Mouse (Mus musculus) liver, postnatal 0 days (tissue): ENCODE data around the gene Wnt9a. TPM values are rescaled to one million over a fixed set of nuclear protein-coding genes. Genes with fewer than 3 reads are reported as not detected.

ENCODE experiments used
- ATAC-seq: fragments of 200-750 bp; cut with Nextera tagmentation; 2 replicates; pipeline ENCODE4 v1.8.0; 2017; ENCODE audit warnings: mild to moderate bottlenecking, moderate library complexity
- DNase-seq: peaks from one replicate; pipeline ENCODE4 v3.0.0-alpha.2; 2016
- H3K27ac ChIP-seq: fragments of 300-500 bp; sonication (generic); 2 replicates; pipeline ENCODE4 v1.5.1; 2014; ENCODE audit warnings: antibody characterized with exemption, moderate library complexity, mild to moderate bottlenecking, low read depth
- H3K27me3 ChIP-seq: fragments of 300-500 bp; sonication (generic); 2 replicates; pipeline ENCODE4 v1.6.1; 2014; ENCODE audit warnings: low read length, control low read depth, mixed read lengths; ENCODE audit not compliant: insufficient read depth
- H3K36me3 ChIP-seq: fragments of 300-500 bp; sonication (generic); replicated peaks from 2 replicates; pipeline ENCODE4 v1.6.1; 2014; ENCODE audit warnings: mild to moderate bottlenecking, control low read depth, low read length, moderate library complexity, mixed read lengths; ENCODE audit not compliant: insufficient read depth
- H3K4me1 ChIP-seq: fragments of 300-500 bp; sonication (generic); 2 replicates; pipeline ENCODE4 v1.6.1; 2014; ENCODE audit warnings: antibody characterized with exemption, mild to moderate bottlenecking, control low read depth; ENCODE audit not compliant: insufficient read depth
- H3K4me2 ChIP-seq: fragments of 300-500 bp; sonication (generic); 2 replicates; pipeline ENCODE4 v1.6.1; 2014; ENCODE audit warnings: low read depth, mild to moderate bottlenecking, low read length, moderate library complexity, mixed read lengths
- H3K4me3 ChIP-seq: fragments of 300-500 bp; sonication (generic); 2 replicates; pipeline ENCODE4 v1.5.1; 2014; ENCODE audit warnings: low read depth, low read length
- H3K9ac ChIP-seq: fragments of 300-500 bp; sonication (generic); replicated peaks from 2 replicates; pipeline ENCODE4 v1.6.1; 2014; ENCODE audit warnings: mild to moderate bottlenecking, moderate library complexity
- H3K9me3 ChIP-seq: fragments of 300-500 bp; sonication (generic); 2 replicates; pipeline ENCODE4 v1.6.1; 2016; ENCODE audit warnings: mild to moderate bottlenecking, control low read depth, low read length, mixed read lengths
- CTCF ChIP-seq: sonication (generic); IDR thresholded peaks from 2 replicates; pipeline ENCODE4 v1.5.1; 2016; ENCODE audit warnings: antibody characterized with exemption, low read depth
- EP300 ChIP-seq: IDR thresholded peaks from 2 replicates; pipeline ENCODE4 v1.6.1; 2016; ENCODE audit warnings: antibody characterized with exemption, low read depth, mild to moderate bottlenecking
- WGBS: fragments of 180-500 bp; shearing (Covaris S2); extraction: QIAGEN DNeasy Blood & Tissue Kit; methylation state at CpG from one replicate; pipeline ENCODE4 v1.1.7; 2014; ENCODE audit not compliant: insufficient replicate concordance; 5-methylcytosine and 5-hydroxymethylcytosine counted together
- polyA plus RNA-seq: library from polyadenylated mRNA; unstranded; fragments of >200 nt; fragmentation: Nextera tagmentation; extraction: Ambion mirVana; gene quantifications from 2 replicates; pipeline ENCODE4 v1.2.1, GENCODE M21; 2015

The Wnt9a gene
- polyA plus RNA-seq, result 0.16 and 0.18 TPM in 2 replicates

DNA sequence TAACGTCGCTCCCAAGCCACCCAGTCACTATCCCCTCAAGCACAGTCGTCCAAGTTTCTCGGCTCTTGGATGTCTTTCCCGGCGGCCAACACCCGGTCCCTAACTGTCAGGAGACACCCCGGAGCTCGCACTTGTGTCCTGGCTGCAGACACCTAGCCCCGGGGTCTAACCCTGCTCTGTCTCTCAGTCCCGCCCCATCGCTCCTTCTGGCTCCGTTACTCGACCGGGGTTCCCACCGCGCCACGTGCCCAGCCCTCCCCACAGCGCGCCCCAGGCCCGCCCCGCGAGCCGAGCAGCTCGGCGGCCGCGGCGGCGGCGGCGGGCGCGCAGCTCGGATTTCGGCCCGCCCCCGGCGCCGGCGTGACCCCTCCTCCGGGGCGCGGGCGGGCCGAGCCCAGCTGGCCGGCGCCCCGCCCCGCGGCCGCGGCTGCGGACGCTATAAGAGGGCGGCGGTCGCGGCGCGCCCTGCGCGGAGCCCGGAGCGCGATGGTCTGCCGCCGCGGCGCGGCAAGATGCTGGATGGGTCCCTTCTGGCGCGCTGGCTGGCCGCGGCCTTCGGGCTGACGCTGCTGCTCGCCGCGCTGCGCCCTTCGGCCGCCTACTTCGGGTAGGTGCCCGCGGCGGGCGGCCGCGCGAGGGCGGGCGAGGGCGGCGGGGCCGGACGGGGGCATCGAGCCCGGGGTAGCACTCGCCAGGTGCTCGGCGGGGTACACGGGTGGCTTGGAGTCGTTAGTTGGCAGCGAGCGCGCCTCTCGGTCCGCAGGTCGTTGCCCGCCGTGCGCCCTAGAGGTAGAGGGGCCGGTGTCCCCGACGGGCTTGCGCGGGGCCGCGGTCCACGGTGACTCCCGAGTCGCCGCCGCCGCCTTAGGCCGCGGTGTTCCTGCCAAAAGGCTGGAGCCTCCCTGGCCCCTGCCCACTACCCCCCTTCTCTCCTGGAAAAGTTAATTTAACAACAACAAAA is at the start of gene Wnt9a:
Wnt9a (plus strand) TSS at position 468 of the 961 bp plus-strand sequence.
- peak within 1 kb of the TSS; percentile 55 for H3K4me3 ChIP-seq
- DNase-seq, result no peak
- H3K27me3 ChIP-seq, result peaks cover 77% of the 10 kb centered on the region
- no peaks in the 10 kb centered on the region for H3K9me3 ChIP-seq
- TF ChIP-seq EP300 (no peak), CTCF (no peak)
- H3K9ac ChIP-seq, result no peak within 1 kb of the TSS; the same call in 1 of the 2 replicates
- no peaks in the 10 kb centered on the region for H3K36me3 ChIP-seq
- H3K27ac ChIP-seq, result no peak within 1 kb of the TSS
- H3K4me2 ChIP-seq, result peak within 1 kb of the TSS; percentile 80
- under 1% methylated on average over 71 of the region's 128 CpGs for WGBS
- peak; percentile 70 for ATAC-seq
- peaks cover 6% of the 10 kb centered on the region; the same call in 1 of the 2 replicates for H3K4me1 ChIP-seq

DNA sequence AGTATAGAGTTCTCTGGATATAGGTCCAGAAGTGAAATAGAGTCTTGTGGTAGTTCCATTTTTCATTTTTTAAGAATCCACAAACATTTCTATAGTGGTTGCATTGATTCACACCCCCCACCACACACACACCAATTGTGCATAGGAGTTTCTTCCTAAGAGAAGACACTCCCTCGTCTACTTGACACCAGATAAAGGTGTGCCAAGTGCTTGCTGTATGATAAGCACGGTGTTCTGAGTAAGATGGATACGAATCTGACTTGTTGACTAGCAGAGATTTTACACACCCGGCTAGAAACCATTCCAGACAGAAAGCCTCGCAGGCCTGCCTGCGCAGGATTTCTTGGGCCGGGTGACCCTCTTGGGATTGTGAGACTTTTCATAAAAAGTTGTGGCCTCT is 47.1 kb upstream of the Wnt9a start:
- DNase-seq (no peak), ATAC-seq (no peak)
- no peak overlapping the region for H3K27ac ChIP-seq
- peaks cover 29% of the 10 kb centered on the region for H3K27me3 ChIP-seq
- H3K4me2 ChIP-seq, result no peak overlapping the region
- WGBS, result 58% methylated on average over 7 of the region's 7 CpGs
- H3K4me1 ChIP-seq, result peaks cover 28% of the 10 kb centered on the region
- no peaks in the 10 kb centered on the region for H3K9me3 ChIP-seq
- H3K4me3 ChIP-seq, result no peak overlapping the region
- no peaks in the 10 kb centered on the region for H3K36me3 ChIP-seq
- H3K9ac ChIP-seq, result no peak overlapping the region
- TF ChIP-seq EP300 (peak; percentile 46; the same call in 1 of the 2 replicates), CTCF (no peak)

DNA sequence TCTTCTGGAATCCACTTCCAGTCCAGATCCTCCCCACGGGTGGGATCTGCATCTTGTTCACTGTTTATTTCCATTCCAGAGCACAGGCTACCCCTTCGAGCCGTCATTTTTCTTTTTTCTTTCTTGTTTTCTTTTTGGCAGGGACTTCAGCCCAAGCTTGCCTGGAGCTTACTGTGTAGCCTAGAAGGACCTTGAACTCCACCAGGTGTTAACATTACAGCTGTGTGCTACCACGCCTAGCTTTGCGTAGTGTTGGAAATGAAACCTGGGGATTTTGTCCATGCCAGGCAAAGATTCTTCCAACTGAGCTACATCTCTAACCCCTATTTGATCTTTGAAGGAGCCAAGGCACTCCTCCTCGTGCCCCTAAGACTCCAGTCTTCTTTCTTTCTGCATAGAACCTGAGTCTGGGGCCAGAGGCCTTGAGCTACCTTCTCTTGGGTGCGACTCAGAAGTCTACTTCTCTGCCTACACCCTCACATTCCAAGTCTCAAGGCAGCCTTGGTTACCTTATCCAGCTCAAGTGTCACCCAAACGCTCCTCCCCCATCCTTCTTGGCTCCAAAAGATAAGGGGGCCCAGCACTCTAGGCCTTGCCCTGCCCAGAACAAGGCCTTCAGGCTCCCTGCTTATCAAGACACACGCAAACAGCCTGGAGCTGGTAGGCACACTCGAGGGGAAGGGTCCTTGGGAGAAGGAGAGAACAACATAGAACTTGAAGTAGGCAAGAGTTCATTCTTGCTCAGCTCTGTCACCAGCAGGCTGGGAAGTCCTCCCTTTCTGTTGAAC is 45.8 kb upstream of the Wnt9a start:
- ATAC-seq (peak; percentile 98), DNase-seq (peak; percentile 66)
- 52% methylated on average over 10 of the region's 10 CpGs for WGBS
- Histone ChIP-seq H3K4me3 (no peak overlapping the region), H3K36me3 (no peaks in the 10 kb centered on the region), H3K9me3 (no peaks in the 10 kb centered on the region), H3K4me2 (peak overlapping the region; percentile 47), H3K27me3 (peaks cover 42% of the 10 kb centered on the region), H3K27ac (peak overlapping the region; percentile 56), H3K4me1 (peaks cover 28% of the 10 kb centered on the region), H3K9ac (no peak overlapping the region)
- peak; percentile 91 for TF ChIP-seq EP300
- no peak for TF ChIP-seq CTCF

DNA sequence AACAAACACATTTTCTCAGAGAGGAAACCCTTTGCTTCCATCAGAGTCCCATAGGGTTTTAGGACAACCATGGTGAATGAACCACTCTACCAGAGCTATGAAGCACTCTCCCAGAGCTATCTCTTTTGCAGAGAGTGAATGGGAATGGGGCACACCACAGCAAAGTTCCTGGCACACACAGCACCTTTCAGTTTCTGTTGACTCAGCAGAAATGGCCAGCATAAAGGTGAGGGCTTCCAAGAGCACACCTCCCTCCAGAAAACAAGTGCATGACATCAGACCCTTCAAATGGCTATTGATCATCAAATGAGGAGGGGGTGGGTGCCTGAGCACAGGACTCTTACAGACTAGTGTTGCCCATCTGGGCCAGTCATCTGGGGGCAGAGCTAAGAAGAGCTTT is 44.4 kb upstream of the Wnt9a start:
- Histone ChIP-seq H3K4me2 (no peak overlapping the region), H3K4me3 (no peak overlapping the region), H3K9me3 (no peaks in the 10 kb centered on the region), H3K9ac (no peak overlapping the region), H3K36me3 (no peaks in the 10 kb centered on the region), H3K27ac (no peak overlapping the region), H3K27me3 (peaks cover 44% of the 10 kb centered on the region), H3K4me1 (peaks cover 28% of the 10 kb centered on the region)
- ATAC-seq, result no peak
- TF ChIP-seq CTCF, result no peak
- TF ChIP-seq EP300, result no peak
- DNase-seq, result no peak

DNA sequence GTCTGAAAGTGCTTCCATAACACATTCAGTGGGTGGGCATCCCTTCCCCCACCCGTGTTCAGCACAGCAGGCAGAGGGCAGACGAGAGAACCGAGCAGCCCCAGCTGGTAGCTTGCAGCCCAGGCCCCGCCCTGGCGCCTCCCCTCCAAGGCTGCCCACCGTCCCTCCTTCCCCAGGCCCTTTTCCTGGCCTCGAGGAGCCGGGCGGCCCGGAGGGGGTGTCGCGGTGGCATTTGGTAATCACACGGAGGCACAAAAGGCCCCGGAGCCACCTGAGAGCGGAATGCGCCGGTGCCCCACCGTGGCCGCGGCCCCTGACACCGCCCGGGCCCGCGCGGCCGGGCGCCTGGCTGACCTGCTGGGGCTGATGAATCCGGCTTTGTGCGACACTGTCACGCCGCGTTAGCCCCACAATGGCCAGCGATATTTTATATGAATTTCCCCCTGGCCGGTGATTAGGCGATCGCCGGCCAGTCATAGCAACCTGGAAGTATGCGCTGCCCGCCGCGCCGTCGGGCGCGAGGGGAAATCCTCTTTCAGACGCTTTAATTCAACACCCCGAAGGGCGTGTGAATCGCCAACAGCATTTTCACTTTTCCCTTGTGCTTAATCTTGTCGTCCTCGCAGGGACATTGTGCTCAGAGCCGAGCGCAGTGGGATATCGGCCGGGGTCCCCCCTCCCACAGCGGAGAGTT is 42.7 kb upstream of the Wnt9a start:
- ATAC-seq, result no peak
- WGBS, result 1% methylated on average over 56 of the region's 56 CpGs
- H3K36me3 ChIP-seq, result no peaks in the 10 kb centered on the region
- TF ChIP-seq EP300 (no peak), CTCF (peak; percentile 24; the same call in 1 of the 2 replicates)
- DNase-seq, result peak; percentile 35
- no peaks in the 10 kb centered on the region for H3K9me3 ChIP-seq
- peaks cover 28% of the 10 kb centered on the region for H3K4me1 ChIP-seq
- H3K27ac ChIP-seq, result no peak overlapping the region
- H3K27me3 ChIP-seq, result peaks cover 44% of the 10 kb centered on the region
- H3K9ac ChIP-seq, result peak overlapping the region; percentile 42
- peak overlapping the region; percentile 43 for H3K4me3 ChIP-seq
- peak overlapping the region; percentile 74 for H3K4me2 ChIP-seq
